Comparison of ENCODE assay signal across 8 mouse cellular contexts in genomic region chr13:83523232-83523969, GRCm38 (mm10). TPM values are rescaled to one million over a fixed set of nuclear protein-coding genes. Genes with fewer than 3 reads are reported as not detected.
DNase-seq lines count a peak whose midpoint lies in the region; ATAC-seq and TF ChIP-seq lines count a peak whose summit lies in the region.

No protein-coding gene starts in this region.

- no peaks in the 10 kb centered on the region for H3K36me3 ChIP-seq in heart, embryonic 16.5 days (ENCODE audit: control insufficient read depth, insufficient read depth)
- H3K36me3 ChIP-seq in lung, embryonic 14.5 days (ENCODE audit: insufficient read depth) = no peaks in the 10 kb centered on the region
- no peaks in the 10 kb centered on the region for H3K36me3 ChIP-seq in neural tube, embryonic 15.5 days

- peak overlapping the region; percentile 73 for H3K4me3 ChIP-seq in bone marrow macrophage, adult 2 months (ENCODE audit: insufficient read depth, low read length)
- H3K4me3 ChIP-seq in embryonic fibroblast, embryonic 13.5 days (ENCODE audit: insufficient read depth, low read length) = peak overlapping the region; percentile 63
- H3K4me3 ChIP-seq in heart, embryonic 16.5 days (ENCODE audit: low read length) = peak overlapping the region; percentile 86
- H3K4me3 ChIP-seq in lung, embryonic 14.5 days (ENCODE audit: low read depth, low read length) = peak overlapping the region; percentile 62
- peak overlapping the region; percentile 64 for H3K4me3 ChIP-seq in neural tube, embryonic 15.5 days (replicated peaks)

- no peak for TF ChIP-seq CTCF in bone marrow macrophage, adult 2 months (IDR thresholded peaks at IDR 0.05; ENCODE audit: low read depth, low read length)
- TF ChIP-seq CTCF in embryonic fibroblast, embryonic 13.5 days (IDR thresholded peaks at IDR 0.05; ENCODE audit: borderline replicate concordance, insufficient read depth, low read length) = no peak
- no peak for TF ChIP-seq CTCF in lung, embryonic 14.5 days (IDR thresholded peaks at IDR 0.05; ENCODE audit: low read depth)

- no peaks in the 10 kb centered on the region for H3K27me3 ChIP-seq in heart, embryonic 16.5 days (ENCODE audit: control insufficient read depth, insufficient read depth, low read length)
- H3K27me3 ChIP-seq in lung, embryonic 14.5 days (ENCODE audit: insufficient read depth, low read length) = no peaks in the 10 kb centered on the region
- no peaks in the 10 kb centered on the region for H3K27me3 ChIP-seq in neural tube, embryonic 15.5 days (replicated peaks)

- DNase-seq in B cell, adult 2 months = peak; percentile 69 to 71
- DNase-seq in kidney, postnatal 14 days = peak; percentile 64
- peak; percentile 81 for DNase-seq in lung, embryonic 14.5 days
- DNase-seq in urinary bladder, postnatal 25 days (ENCODE audit: low spot score) = peak; percentile 11

- TF ChIP-seq POLR2A in bone marrow macrophage, adult 2 months (IDR thresholded peaks at IDR 0.05; ENCODE audit: borderline replicate concordance, low read depth, low read length) = no peak
- peak; percentile 68 for TF ChIP-seq POLR2A in embryonic fibroblast, embryonic 13.5 days (IDR thresholded peaks at IDR 0.05; ENCODE audit: low read depth, low read length)

- ATAC-seq in heart, embryonic 16.5 days (replicated peaks; ENCODE audit: extremely low read depth, insufficient read depth, low FRiP score) = peak; percentile 82
- ATAC-seq in lung, embryonic 14.5 days (ENCODE audit: insufficient read depth) = peak; percentile 85
- ATAC-seq in neural tube, embryonic 15.5 days (ENCODE audit: low FRiP score) = peak; percentile 75

- peak overlapping the region; percentile 86 for H3K9ac ChIP-seq in heart, embryonic 16.5 days (ENCODE audit: low read length)
- H3K9ac ChIP-seq in lung, embryonic 14.5 days = peak overlapping the region; percentile 62
- H3K9ac ChIP-seq in neural tube, embryonic 15.5 days (replicated peaks) = peak overlapping the region; percentile 66; the same call in 1 of the 2 replicates

- WGBS in heart, embryonic 16.5 days = 1% methylated on average over 35 of the region's 35 CpGs
- 1% methylated on average over 35 of the region's 35 CpGs for WGBS in lung, embryonic 14.5 days
- 2% methylated on average over 34 of the region's 35 CpGs for WGBS in neural tube, embryonic 15.5 days

- 0 out of 2 replicates have a peak, but pooled peaks cover 2% of the 10 kb centered on the region for H3K4me1 ChIP-seq in bone marrow macrophage, adult 2 months (ENCODE audit: control insufficient read depth, insufficient read depth, low read length)
- no peaks in the 10 kb centered on the region; the same call in 1 of the 2 replicates for H3K4me1 ChIP-seq in embryonic fibroblast, embryonic 13.5 days (ENCODE audit: control insufficient read depth, insufficient read depth, low read length)
- H3K4me1 ChIP-seq in heart, embryonic 16.5 days (ENCODE audit: control insufficient read depth, insufficient read depth, low read length) = peaks cover 7% of the 10 kb centered on the region; the same call in 1 of the 2 replicates
- H3K4me1 ChIP-seq in lung, embryonic 14.5 days (ENCODE audit: insufficient read depth) = 0 out of 2 replicates have a peak, but pooled peaks cover 4% of the 10 kb centered on the region
- peaks cover 11% of the 10 kb centered on the region; the same call in 1 of the 2 replicates for H3K4me1 ChIP-seq in neural tube, embryonic 15.5 days

- H3K27ac ChIP-seq in bone marrow macrophage, adult 2 months (ENCODE audit: insufficient read depth, low read depth, low read length) = peak overlapping the region; percentile 90
- H3K27ac ChIP-seq in embryonic fibroblast, embryonic 13.5 days (ENCODE audit: insufficient read depth, low read length) = peak overlapping the region; percentile 17
- H3K27ac ChIP-seq in heart, embryonic 16.5 days (ENCODE audit: low read length) = peak overlapping the region; percentile 95
- H3K27ac ChIP-seq in lung, embryonic 14.5 days (ENCODE audit: low read depth) = peak overlapping the region; percentile 86
- H3K27ac ChIP-seq in neural tube, embryonic 15.5 days (replicated peaks) = peak overlapping the region; percentile 82

- H3K9me3 ChIP-seq in heart, embryonic 16.5 days (replicated peaks; ENCODE audit: control insufficient read depth, low read length) = no peaks in the 10 kb centered on the region
- no peaks in the 10 kb centered on the region for H3K9me3 ChIP-seq in lung, embryonic 14.5 days (ENCODE audit: low read depth, low read length)
- H3K9me3 ChIP-seq in neural tube, embryonic 15.5 days (replicated peaks) = no peaks in the 10 kb centered on the region

- peak overlapping the region; percentile 65 for H3K4me2 ChIP-seq in heart, embryonic 16.5 days (ENCODE audit: low read depth, low read length)
- H3K4me2 ChIP-seq in lung, embryonic 14.5 days = peak overlapping the region; percentile 66
- H3K4me2 ChIP-seq in neural tube, embryonic 15.5 days = peak overlapping the region; percentile 80

RNA-seq across cellular contexts. Expression of gene Mef2c, which starts 19.6 kb away (rescaled TPM):
- polyA plus RNA-seq in bone marrow macrophage, adult 2 months (2012; ENCODE audit: insufficient read depth, insufficient read length, missing spikeins) = 51.6 and 61.5 TPM in 2 replicates
- polyA plus RNA-seq in embryonic fibroblast, embryonic 13.5 days (2011; ENCODE audit: insufficient read length, low read depth, missing spikeins) = 11.4 and 25.2 TPM in 2 replicates
- polyA plus RNA-seq in heart, embryonic 16.5 days (2015; fragmentation: Nextera tagmentation; extraction: Ambion mirVana) = 89.6 and 116 TPM in 2 replicates
- polyA plus RNA-seq in lung, embryonic 14.5 days (2014; fragmentation: Nextera tagmentation; extraction: Ambion mirVana) = 55.9 and 59.9 TPM in 2 replicates
- polyA plus RNA-seq in neural tube, embryonic 15.5 days (2015; fragmentation: Nextera tagmentation; extraction: Ambion mirVana) = 29.7 and 30.8 TPM in 2 replicates

Comparison
In these comparisons a context has a peak if more than half of its experiments do, and no peak if none do; other contexts are left out.
1. Peak in every context shown above with its lines: DNase-seq, ATAC-seq, H3K4me3 ChIP-seq and H3K27ac ChIP-seq.
2. DNase-seq: peak in every context shown above with its lines; median percentile 81 in lung, embryonic 14.5 days; 70 in B cell, adult 2 months; 64 in kidney, postnatal 14 days; 11 in urinary bladder, postnatal 25 days.
3. H3K27ac ChIP-seq: peak in every context shown above with its lines; median percentile 95 in heart, embryonic 16.5 days; 90 in bone marrow macrophage, adult 2 months; 86 in lung, embryonic 14.5 days; 82 in neural tube, embryonic 15.5 days; 17 in embryonic fibroblast, embryonic 13.5 days.